In the genomic region with DNA sequence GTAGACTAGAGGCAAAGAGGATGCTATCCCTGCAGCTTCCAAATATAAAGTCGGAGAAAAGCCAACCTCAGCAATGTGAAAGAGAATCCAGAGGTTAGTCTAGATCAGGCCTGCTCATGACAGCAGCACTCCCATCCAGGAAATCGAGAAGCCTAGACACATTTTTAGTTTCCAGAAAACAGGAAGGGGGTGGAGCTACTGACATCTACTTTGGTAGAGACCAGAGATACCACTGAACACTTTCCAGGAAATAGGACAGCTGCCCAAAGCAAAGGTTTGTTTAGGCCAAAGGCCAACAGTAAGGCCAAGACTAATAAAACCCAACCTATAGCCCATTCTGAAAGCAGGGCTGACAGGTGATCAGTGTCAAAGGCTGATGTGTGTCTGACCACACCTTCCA, we compare ENCODE assay signal across 15 mouse cellular contexts.
"Had no signal": no experiment of that assay in that cellular context is flagged by ENCODE, and none has a peak within 500 bp of the region (broad histone marks: within the 10 kb centered on the region; RNA-seq: fewer than 3 reads in every experiment).

No protein-coding gene starts in this region.

- H3K36me3 ChIP-seq: kidney, embryonic 15.5 days; limb, embryonic 12.5 days; limb, embryonic 15.5 days; liver, embryonic 12.5 days; liver, embryonic 15.5 days had no signal

- H3K27me3 ChIP-seq: kidney, embryonic 15.5 days; limb, embryonic 12.5 days; limb, embryonic 15.5 days; liver, embryonic 12.5 days; liver, embryonic 15.5 days had no signal

- H3K4me3 ChIP-seq: kidney, embryonic 15.5 days; limb, embryonic 12.5 days; limb, embryonic 15.5 days; liver, embryonic 12.5 days; liver, embryonic 15.5 days had no signal

- DNase-seq: kidney, postnatal 14 days; kidney, postnatal 4 days; left cerebral cortex, postnatal 4 days; lung, adult 2 months; lung, postnatal 14 days; lung, postnatal 4 days; midbrain, embryonic 14.5 days; thymus, adult 18-20 months; thymus, postnatal 36 days had no signal

- H3K9ac ChIP-seq: kidney, embryonic 15.5 days; limb, embryonic 12.5 days; limb, embryonic 15.5 days; liver, embryonic 12.5 days; liver, embryonic 15.5 days had no signal

- ATAC-seq: liver, embryonic 12.5 days had no signal

- H3K9me3 ChIP-seq: kidney, embryonic 15.5 days; limb, embryonic 12.5 days; limb, embryonic 15.5 days; liver, embryonic 12.5 days; liver, embryonic 15.5 days had no signal

- H3K4me1 ChIP-seq: kidney, embryonic 15.5 days; limb, embryonic 12.5 days; limb, embryonic 15.5 days; liver, embryonic 12.5 days; liver, embryonic 15.5 days had no signal

- H3K27ac ChIP-seq: kidney, embryonic 15.5 days; limb, embryonic 12.5 days; limb, embryonic 15.5 days; liver, embryonic 12.5 days; liver, embryonic 15.5 days had no signal

- H3K4me2 ChIP-seq: kidney, embryonic 15.5 days; limb, embryonic 12.5 days; limb, embryonic 15.5 days; liver, embryonic 12.5 days; liver, embryonic 15.5 days; midbrain, embryonic 11.5 days had no signal
